Mouse (Mus musculus) MEL (cell line): Measurements from ENCODE around the gene Osbpl3.

Experiments
- CTCF ChIP-seq, 3 experiments: IDR thresholded peaks in 2 of 3; conservative IDR thresholded peaks in 1 of 3; 2 replicates each; pipeline ENCODE4 v1.5.1; 2011 to 2012; ENCODE audit warnings: low read length in 3 of 3, low read depth in 2 of 3, mild to moderate bottlenecking in 2 of 3, improper control_type of control experiment in 1 of 3, inconsistent platforms in 1 of 3, mixed read lengths in 1 of 3, moderate library complexity in 1 of 3; ENCODE audit not compliant: control insufficient read depth in 1 of 3, insufficient read depth in 1 of 3, poor library complexity in 1 of 3, severe bottlenecking in 1 of 3
- SMC3 ChIP-seq: IDR thresholded peaks from 2 replicates; pipeline ENCODE4 v1.6.1; 2011; ENCODE audit warnings: low read depth, low read length, improper control_type of control experiment
- TAL1 ChIP-seq: IDR thresholded peaks from 2 replicates; pipeline ENCODE4 v1.6.1; 2012; ENCODE audit warnings: mild to moderate bottlenecking, inconsistent platforms, low read length, moderate library complexity, mixed read lengths
- UBTF ChIP-seq: IDR thresholded peaks from 2 replicates; pipeline ENCODE4 v1.6.1; 2012; ENCODE audit warnings: low read depth, mild to moderate bottlenecking, inconsistent platforms, low read length, improper control_type of control experiment, moderate library complexity, borderline replicate concordance; ENCODE audit not compliant: insufficient read depth
- ZNF384 ChIP-seq: IDR thresholded peaks from 2 replicates; pipeline ENCODE4 v1.6.1; 2012; ENCODE audit warnings: low read depth, mild to moderate bottlenecking, inconsistent platforms, low read length, improper control_type of control experiment

DNA sequence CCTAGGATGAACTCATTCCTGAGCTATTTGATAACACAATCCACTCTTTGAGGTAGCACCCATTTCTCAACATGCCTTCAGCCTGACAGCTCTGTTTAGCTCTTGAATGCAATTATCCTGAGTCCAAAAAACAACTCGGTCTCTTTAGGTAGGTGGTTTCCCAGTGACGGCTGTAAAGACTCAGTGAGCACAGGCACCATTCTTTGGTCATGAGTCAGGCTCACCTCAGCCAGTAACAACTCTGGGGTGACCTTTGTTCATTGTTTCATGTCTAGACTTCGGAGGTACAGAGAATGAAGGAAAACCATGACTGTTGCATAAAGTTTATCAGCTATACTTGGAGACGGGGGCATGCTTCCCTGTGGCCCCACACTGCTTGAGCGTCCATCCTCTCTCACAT is 65.7 kb downstream of the Osbpl3 start:
- TF ChIP-seq CTCF (IDR thresholded peaks at IDR 0.05 in 2 of 3, conservative IDR thresholded peaks at IDR 0.05 in 1 of 3; ENCODE audit: control insufficient read depth in 1 of 3, insufficient read depth in 1 of 3, low read depth in 2 of 3, low read length in 3 of 3, poor library complexity in 1 of 3, severe bottlenecking in 1 of 3) (no peak), TAL1 (no peak), ZNF384 (no peak), SMC3 (no peak), UBTF (no peak)
